Mouse (Mus musculus) layer of hippocampus, adult 9-11 months (tissue): ENCODE results near the gene Fus.
"Not testable (repeated sequence)": the region's sequence is repeated elsewhere in the genome, so short reads cannot be mapped to it uniquely, and the experiment has no call there.

Experiments
- DNase-seq: peaks from one replicate; pipeline ENCODE4 v3.0.0; 2022

The Fus gene

GRCm38 (mm10) chr7:127967004-127967921 lies at the start of gene Fus:
Gene Fus, plus strand, starts transcription at chr7:127967457.
- peak; percentile 93 for DNase-seq

GRCm38 (mm10) chr7:127918203-127918602 lies 49.1 kb upstream of the Fus start:
- DNase-seq, result no peak

- no peak for DNase-seq
Observed at GRCm38 (mm10) chr7:127919290-127919689, 48.0 kb upstream of the Fus start.

GRCm38 (mm10) chr7:127921516-127921915 lies 45.7 kb upstream of the Fus start:
- DNase-seq, result no peak

GRCm38 (mm10) chr7:127922451-127923275 lies 44.6 kb upstream of the Fus start:
- DNase-seq, result peak; percentile 51

- no peak for DNase-seq
Observed at GRCm38 (mm10) chr7:127923714-127924113, 43.5 kb upstream of the Fus start.

- no peak for DNase-seq
Observed at GRCm38 (mm10) chr7:127925252-127925651, 42.0 kb upstream of the Fus start.

GRCm38 (mm10) chr7:127926066-127926465 lies 41.2 kb upstream of the Fus start:
- DNase-seq, result no peak

GRCm38 (mm10) chr7:127926846-127927245 lies 40.4 kb upstream of the Fus start:
- DNase-seq, result no peak

- no peak for DNase-seq
Observed at GRCm38 (mm10) chr7:127927726-127928125, 39.5 kb upstream of the Fus start.

GRCm38 (mm10) chr7:127928596-127928995 lies 38.7 kb upstream of the Fus start:
- DNase-seq, result no peak

GRCm38 (mm10) chr7:127929923-127930322 lies 37.3 kb upstream of the Fus start, which contains the start of gene Prss8:
Gene Prss8, minus strand, starts transcription at chr7:127930104.
- DNase-seq, result no peak

- DNase-seq, result no peak
Observed at GRCm38 (mm10) chr7:127930636-127931035, 36.6 kb upstream of the Fus start.

- DNase-seq, result no peak
Observed at GRCm38 (mm10) chr7:127931351-127932135, 35.7 kb upstream of the Fus start.

- no peak for DNase-seq
Observed at GRCm38 (mm10) chr7:127932273-127933031, 34.8 kb upstream of the Fus start.

GRCm38 (mm10) chr7:127934075-127934474 lies 33.2 kb upstream of the Fus start:
- no peak for DNase-seq

GRCm38 (mm10) chr7:127935028-127935722 lies 32.1 kb upstream of the Fus start:
- peak; percentile 96 for DNase-seq

GRCm38 (mm10) chr7:127935748-127936159 lies 31.5 kb upstream of the Fus start:
- no peak for DNase-seq

- no peak for DNase-seq
Observed at GRCm38 (mm10) chr7:127936216-127936884, 30.9 kb upstream of the Fus start.

GRCm38 (mm10) chr7:127942097-127942496 lies 25.2 kb upstream of the Fus start:
- DNase-seq, result not testable (repeated sequence)

- no peak for DNase-seq
Observed at GRCm38 (mm10) chr7:127944614-127945013, 22.6 kb upstream of the Fus start.
